Mouse (Mus musculus) E14TG2a.4 (cell line): Measurements from ENCODE around the gene Ppil6.

Source experiments
- H3K27me3 ChIP-seq: 2 replicates; pipeline ENCODE4 v1.6.1; 2014; ENCODE audit warnings: low read length, control low read depth; ENCODE audit not compliant: insufficient read depth
- H3K36me3 ChIP-seq: 2 replicates; pipeline ENCODE4 v1.6.1; 2014; ENCODE audit warnings: low read length, control low read depth; ENCODE audit not compliant: insufficient read depth
- H3K4me1 ChIP-seq: replicated peaks from 2 replicates; pipeline ENCODE4 v1.6.1; 2014; ENCODE audit warnings: low read depth, low read length, control low read depth
- H3K4me3 ChIP-seq: replicated peaks from 2 replicates; pipeline ENCODE4 v1.5.1; 2014; ENCODE audit warnings: mild to moderate bottlenecking, low read length
- H3K9me3 ChIP-seq: 2 replicates; pipeline ENCODE4 v1.6.1; 2014; ENCODE audit warnings: low read length, control low read depth
- CTCF ChIP-seq: conservative IDR thresholded peaks from 2 replicates; pipeline ENCODE4 v1.5.1; 2014; ENCODE audit warnings: low read length
- NANOG ChIP-seq: IDR thresholded peaks from 2 replicates; pipeline ENCODE4 v1.6.1; 2014; ENCODE audit warnings: borderline replicate concordance, low read length, mixed read lengths
- POU5F1 ChIP-seq: IDR thresholded peaks from 2 replicates; pipeline ENCODE4 v1.6.1; 2014; ENCODE audit warnings: low read length, borderline replicate concordance

The Ppil6 gene

GRCm38 (mm10) chr10:41489708-41490517 is at the start of gene Ppil6, which contains the start of gene Smpd2:
Gene Ppil6, plus strand, starts transcription at chr10:41490439.
Gene Smpd2, minus strand, starts transcription at chr10:41490369.
- Histone ChIP-seq H3K9me3 (no peaks in the 10 kb centered on the region), H3K27me3 (no peaks in the 10 kb centered on the region), H3K4me3 (peak within 1 kb of the TSS; percentile 87), H3K36me3 (peaks cover 42% of the 10 kb centered on the region), H3K4me1 (peaks cover 35% of the 10 kb centered on the region)
- TF ChIP-seq NANOG (no peak), CTCF (no peak), POU5F1 (no peak)

- Histone ChIP-seq H3K4me1 (peaks cover 43% of the 10 kb centered on the region), H3K27me3 (no peaks in the 10 kb centered on the region), H3K9me3 (no peaks in the 10 kb centered on the region), H3K36me3 (peaks cover 22% of the 10 kb centered on the region), H3K4me3 (no peak overlapping the region)
- no peak for TF ChIP-seq NANOG
Measured at GRCm38 (mm10) chr10:41448216-41448615, 42.0 kb upstream of the Ppil6 start.

GRCm38 (mm10) chr10:41449684-41450083 is 40.6 kb upstream of the Ppil6 start:
- peaks cover 36% of the 10 kb centered on the region for H3K36me3 ChIP-seq
- peaks cover 57% of the 10 kb centered on the region for H3K4me1 ChIP-seq
- peak overlapping the region; percentile 98 for H3K4me3 ChIP-seq
- H3K9me3 ChIP-seq, result no peaks in the 10 kb centered on the region
- no peaks in the 10 kb centered on the region for H3K27me3 ChIP-seq
- TF ChIP-seq NANOG (no peak), CTCF (no peak), POU5F1 (no peak)

GRCm38 (mm10) chr10:41450137-41450670 is 40.0 kb upstream of the Ppil6 start, which contains the start of gene Zbtb24:
Gene Zbtb24, plus strand, starts transcription at chr10:41450383.
- H3K9me3 ChIP-seq, result no peaks in the 10 kb centered on the region
- peaks cover 62% of the 10 kb centered on the region for H3K4me1 ChIP-seq
- no peaks in the 10 kb centered on the region for H3K27me3 ChIP-seq
- TF ChIP-seq POU5F1, result no peak
- no peak for TF ChIP-seq NANOG
- TF ChIP-seq CTCF, result no peak
- H3K36me3 ChIP-seq, result peaks cover 41% of the 10 kb centered on the region
- peak within 1 kb of the TSS; percentile 98 for H3K4me3 ChIP-seq

GRCm38 (mm10) chr10:41450780-41451522 is 39.3 kb upstream of the Ppil6 start:
- TF ChIP-seq CTCF, result no peak
- no peak for TF ChIP-seq NANOG
- no peak for TF ChIP-seq POU5F1
- peak overlapping the region; percentile 98 for H3K4me3 ChIP-seq
- H3K9me3 ChIP-seq, result no peaks in the 10 kb centered on the region
- peaks cover 65% of the 10 kb centered on the region for H3K4me1 ChIP-seq
- no peaks in the 10 kb centered on the region for H3K27me3 ChIP-seq
- H3K36me3 ChIP-seq, result peaks cover 49% of the 10 kb centered on the region

- Histone ChIP-seq H3K9me3 (no peaks in the 10 kb centered on the region), H3K27me3 (no peaks in the 10 kb centered on the region), H3K36me3 (peaks cover 56% of the 10 kb centered on the region), H3K4me3 (peak overlapping the region; percentile 98), H3K4me1 (peaks cover 65% of the 10 kb centered on the region)
- TF ChIP-seq CTCF (no peak), NANOG (no peak), POU5F1 (no peak)
Measured at GRCm38 (mm10) chr10:41451656-41452055, 38.6 kb upstream of the Ppil6 start.

GRCm38 (mm10) chr10:41452791-41453190 is 37.4 kb upstream of the Ppil6 start:
- TF ChIP-seq NANOG (no peak), POU5F1 (no peak), CTCF (no peak)
- Histone ChIP-seq H3K36me3 (peaks cover 65% of the 10 kb centered on the region), H3K4me3 (no peak overlapping the region), H3K27me3 (no peaks in the 10 kb centered on the region), H3K4me1 (peaks cover 66% of the 10 kb centered on the region), H3K9me3 (no peaks in the 10 kb centered on the region)

GRCm38 (mm10) chr10:41459990-41460389 is 30.2 kb upstream of the Ppil6 start:
- peak overlapping the region; percentile 27 for H3K4me3 ChIP-seq
- H3K36me3 ChIP-seq, result peaks cover 71% of the 10 kb centered on the region
- peaks cover 85% of the 10 kb centered on the region for H3K4me1 ChIP-seq
- H3K9me3 ChIP-seq, result no peaks in the 10 kb centered on the region
- H3K27me3 ChIP-seq, result no peaks in the 10 kb centered on the region
- TF ChIP-seq POU5F1 (no peak), CTCF (no peak), NANOG (no peak)

- H3K4me3 ChIP-seq, result peak overlapping the region; percentile 27; the same call in 1 of the 2 replicates
- H3K4me1 ChIP-seq, result peaks cover 85% of the 10 kb centered on the region
- H3K27me3 ChIP-seq, result no peaks in the 10 kb centered on the region
- no peak for TF ChIP-seq POU5F1
- TF ChIP-seq NANOG, result no peak
- TF ChIP-seq CTCF, result no peak
- H3K36me3 ChIP-seq, result peaks cover 69% of the 10 kb centered on the region
- no peaks in the 10 kb centered on the region for H3K9me3 ChIP-seq
Measured at GRCm38 (mm10) chr10:41460501-41460900, 29.7 kb upstream of the Ppil6 start.
